Mouse (Mus musculus): ENCODE data around the gene Supt5.

DNA sequence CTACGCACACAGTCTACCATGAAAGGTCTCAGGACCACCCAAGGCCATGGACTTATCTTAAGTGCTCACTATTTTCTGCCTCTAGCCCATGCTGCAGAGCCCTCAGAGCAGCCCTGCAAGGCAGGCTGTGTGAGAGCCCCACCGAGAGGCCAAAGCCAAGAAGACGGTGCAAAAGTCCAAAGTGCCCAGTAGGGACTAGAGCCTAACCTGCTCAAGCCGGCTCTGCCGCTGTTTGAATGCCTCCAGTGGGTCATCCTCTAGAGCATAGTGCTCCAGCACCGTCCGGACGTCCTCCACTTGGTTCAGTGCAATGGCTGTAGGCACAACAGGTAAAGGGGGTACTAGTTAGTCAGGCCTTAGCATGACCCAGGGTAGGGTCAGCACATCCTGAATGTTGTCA, 32.3 kb downstream of the Supt5 start:
- no peak for TF ChIP-seq CTCF (IDR thresholded peaks at IDR 0.05; ENCODE audit: borderline replicate concordance, insufficient read depth, low read length)
- TF ChIP-seq POLR2A (IDR thresholded peaks at IDR 0.05; ENCODE audit: low read depth, low read length), result no peak

All from embryonic fibroblast, embryonic 13.5 days (primary cell).